Mouse (Mus musculus) fat pad, adult 2 months (tissue): ENCODE data around the gene Arhgef18.

Source experiments
- DNase-seq: peaks from one replicate; pipeline ENCODE4 v3.0.0-alpha.2; 2011; ENCODE audit warnings: low read depth, low spot score; ENCODE audit errors: extremely low read depth

Arhgef18 gene

GRCm38 (mm10) chr8:3450670-3451069, 57.9 kb downstream of the Arhgef18 start:
- DNase-seq = no peak

- no peak for DNase-seq
These were observed 59.2 kb downstream of the Arhgef18 start for GRCm38 (mm10) chr8:3451992-3452391.

DNA sequence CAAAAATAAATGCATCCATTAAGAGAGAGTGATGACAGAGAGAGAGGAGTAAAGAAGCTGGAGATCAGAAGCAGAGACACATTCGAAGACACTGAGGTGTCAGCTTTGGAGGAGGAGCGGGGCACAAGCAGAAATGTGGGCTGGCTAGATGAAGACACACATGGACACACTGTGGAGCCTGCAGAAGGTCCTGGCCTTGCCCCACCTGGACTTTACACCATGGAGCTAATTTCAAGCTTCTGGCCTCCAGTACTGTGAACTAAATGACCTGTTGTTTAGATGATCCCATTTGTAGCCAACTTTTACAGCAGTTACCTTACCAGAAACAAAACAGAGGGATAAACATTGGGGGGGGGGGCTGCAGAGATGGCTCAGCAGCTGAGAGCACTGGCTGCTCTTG, 70.4 kb downstream of the Arhgef18 start:
- no peak for DNase-seq

DNA sequence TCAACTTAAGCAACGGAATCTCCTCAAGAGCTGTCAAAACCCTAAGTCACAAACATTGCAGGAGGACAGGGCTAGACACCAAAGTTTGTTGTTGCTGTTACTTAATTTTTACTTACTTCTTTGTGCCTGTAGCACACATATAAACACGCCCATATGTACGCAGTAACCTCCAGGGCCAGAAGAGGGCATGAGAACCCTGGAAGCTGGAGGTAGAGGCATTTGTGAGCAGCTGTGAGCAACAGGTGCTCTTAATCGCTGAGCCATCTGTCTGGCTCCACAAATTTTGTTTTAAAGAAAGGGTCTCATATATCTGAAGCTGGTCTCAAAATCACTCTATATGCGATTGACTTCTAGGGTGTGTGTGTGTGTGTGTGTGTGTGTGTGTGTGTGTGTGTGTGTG, 71.5 kb downstream of the Arhgef18 start:
- DNase-seq = no peak

- DNase-seq = peak; percentile 80
These were observed 74.4 kb downstream of the Arhgef18 start, which contains the start of gene Pex11g for GRCm38 (mm10) chr8:3467006-3467885. TSS of gene Pex11g (minus strand) at chr8:3467680.

GRCm38 (mm10) chr8:3467886-3468545, 75.2 kb downstream of the Arhgef18 start:
- DNase-seq = no peak

GRCm38 (mm10) chr8:3468838-3469237, 76.0 kb downstream of the Arhgef18 start:
- no peak for DNase-seq

DNA sequence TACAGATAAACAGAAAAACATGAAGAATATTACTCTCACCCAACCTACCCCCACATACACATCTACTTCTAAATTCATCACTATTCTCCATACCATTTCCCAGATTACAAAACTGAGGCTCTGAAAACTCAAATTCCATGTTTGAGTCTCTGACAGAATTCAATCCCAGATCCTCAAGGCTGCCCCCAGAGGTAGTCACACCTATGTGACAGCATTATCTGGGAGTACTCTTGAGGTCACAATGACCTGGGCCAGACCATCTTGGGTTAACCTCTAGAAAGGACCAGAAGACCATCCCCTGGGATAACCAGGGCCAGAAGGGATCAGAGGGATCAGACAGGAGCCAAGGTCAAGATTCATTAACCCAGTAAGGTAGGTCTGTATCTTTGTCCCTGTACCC, 77.8 kb downstream of the Arhgef18 start, which contains the start of gene Tex45:
Gene Tex45, plus strand, starts transcription at position 301 of the 400 bp plus-strand sequence.
- DNase-seq = no peak

DNA sequence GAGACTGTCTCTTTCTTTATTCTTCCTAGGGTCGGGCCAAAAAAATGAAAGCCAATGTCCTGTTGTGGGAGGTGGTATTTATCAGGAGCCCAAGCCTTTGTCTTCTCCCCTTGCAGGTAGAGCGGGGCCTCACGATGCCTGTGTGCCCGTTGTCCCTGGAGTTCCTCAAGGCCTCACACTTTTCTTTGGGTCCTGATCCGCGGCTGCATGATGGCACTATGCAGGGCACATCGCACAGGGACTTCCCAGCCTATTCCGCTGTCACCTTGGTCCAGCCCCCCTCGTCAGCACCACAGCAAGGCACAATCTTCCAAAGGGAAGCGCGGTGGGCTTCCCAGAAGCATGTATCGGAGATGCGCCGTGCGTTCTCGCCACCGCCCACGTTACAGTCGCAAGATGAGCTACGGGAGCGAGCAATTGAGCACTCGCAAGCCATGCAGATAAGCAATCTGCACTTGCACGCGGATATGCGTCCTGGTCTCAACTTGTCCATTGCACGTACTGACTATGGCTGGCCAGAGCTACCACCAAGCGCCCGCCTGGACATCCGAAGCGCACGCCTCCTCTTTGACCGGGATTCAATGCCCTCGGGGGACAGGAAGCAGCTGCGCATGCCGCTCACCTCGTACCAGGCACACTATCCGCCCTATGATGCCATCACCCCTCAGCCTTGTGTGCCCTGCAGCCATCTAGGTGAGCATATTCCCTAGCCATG, 83.1 kb downstream of the Arhgef18 start:
- DNase-seq = no peak

DNA sequence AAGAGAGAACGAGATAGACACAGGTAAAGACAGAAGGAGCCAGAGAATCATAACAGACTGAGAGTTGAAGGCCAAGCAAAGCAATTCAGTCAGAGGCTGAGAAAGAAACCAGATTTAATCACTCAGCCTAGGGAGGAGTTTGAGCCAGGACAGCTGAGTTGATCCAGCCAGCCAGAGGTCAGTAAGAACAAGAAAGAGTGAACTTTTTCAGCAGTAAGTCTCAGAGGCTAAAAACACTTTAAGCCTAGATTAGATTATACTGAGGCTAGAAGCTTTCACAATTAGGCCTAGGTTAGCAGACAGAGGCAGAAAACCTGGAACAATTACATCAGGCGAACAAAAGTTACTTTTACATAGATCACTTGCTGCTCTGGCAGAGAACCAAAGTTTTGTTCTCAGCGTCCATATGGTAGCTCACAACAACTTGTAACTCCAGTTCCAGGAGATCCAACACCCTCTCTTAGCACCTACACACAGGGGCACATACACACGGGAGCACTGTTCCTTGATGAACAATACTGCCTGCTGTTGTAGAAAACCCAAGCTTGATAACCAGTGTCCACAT, 87.5 kb downstream of the Arhgef18 start:
- peak; percentile 78 for DNase-seq

GRCm38 (mm10) chr8:3481605-3482004, 88.8 kb downstream of the Arhgef18 start:
- DNase-seq = no peak

GRCm38 (mm10) chr8:3482240-3482740, 89.5 kb downstream of the Arhgef18 start:
- no peak for DNase-seq

GRCm38 (mm10) chr8:3483546-3483945, 90.7 kb downstream of the Arhgef18 start:
- DNase-seq = no peak

DNA sequence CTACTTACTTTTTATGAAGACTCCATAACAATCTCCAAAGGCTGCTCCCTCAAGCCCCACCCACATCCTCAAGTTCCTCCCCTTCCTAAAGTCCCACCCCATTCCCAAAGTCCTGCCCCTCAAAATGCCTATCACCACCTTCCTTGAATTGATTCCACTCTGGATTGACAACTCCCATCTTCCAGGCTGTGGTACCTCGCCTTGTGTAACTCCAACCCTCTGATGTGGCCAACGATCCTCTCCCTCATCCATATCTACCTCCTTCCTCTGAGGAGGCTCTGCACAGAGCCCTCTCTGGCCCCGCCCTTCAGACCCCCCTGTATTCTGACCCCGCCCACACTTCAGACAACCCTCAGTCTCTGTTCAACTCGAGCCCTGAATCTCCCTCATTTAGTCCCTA, 92.4 kb downstream of the Arhgef18 start:
- no peak for DNase-seq

DNA sequence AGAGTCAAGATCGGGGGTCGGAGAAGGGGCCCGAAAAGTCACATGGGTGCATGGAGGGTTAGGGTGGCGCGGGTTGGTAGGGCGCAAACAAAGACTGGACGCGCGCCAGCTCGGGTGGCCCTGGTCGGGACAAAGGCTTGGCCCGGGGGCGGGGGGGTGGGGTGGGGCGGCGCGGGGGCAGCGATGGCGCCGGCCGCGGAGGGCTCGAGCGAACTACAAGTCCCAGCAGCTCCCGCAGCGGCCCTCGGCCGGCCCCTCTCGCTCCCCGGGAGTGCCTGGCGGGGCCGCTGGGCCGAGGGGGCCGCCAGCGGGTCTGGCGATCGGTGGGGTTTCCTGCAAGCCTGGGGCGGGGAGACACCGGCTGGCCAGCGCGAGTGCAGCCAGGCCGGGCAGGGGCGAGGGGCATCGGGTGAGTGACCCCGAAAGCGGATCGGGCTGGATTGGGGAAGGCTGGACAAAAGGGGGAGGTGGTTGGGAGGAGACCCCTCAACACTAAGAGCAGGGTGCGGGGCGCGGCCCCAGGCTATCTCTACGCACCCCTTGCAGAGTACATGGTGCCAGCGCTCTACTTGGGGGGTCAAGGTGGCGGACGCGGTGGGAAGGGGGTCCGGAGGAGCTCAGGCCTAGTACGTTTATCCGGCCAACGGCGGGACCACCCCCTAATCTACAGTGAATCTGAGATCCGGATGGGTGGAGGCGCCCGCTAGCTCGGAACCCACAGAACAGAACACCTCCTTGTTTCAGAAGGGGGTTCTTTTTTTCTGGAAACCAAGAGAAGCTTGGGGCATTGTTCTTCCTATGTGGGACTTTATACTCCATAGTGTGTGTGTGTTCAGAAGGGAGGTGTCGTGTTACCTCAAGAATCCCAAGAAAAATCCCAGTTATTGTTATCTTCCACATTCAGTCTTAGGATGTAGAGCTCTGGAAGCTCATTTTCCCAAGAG, 100.4 kb downstream of the Arhgef18 start, which contains the start of gene Zfp358:
Gene Zfp358, plus strand, starts transcription at position 238 of the 944 bp plus-strand sequence.
- no peak for DNase-seq

DNA sequence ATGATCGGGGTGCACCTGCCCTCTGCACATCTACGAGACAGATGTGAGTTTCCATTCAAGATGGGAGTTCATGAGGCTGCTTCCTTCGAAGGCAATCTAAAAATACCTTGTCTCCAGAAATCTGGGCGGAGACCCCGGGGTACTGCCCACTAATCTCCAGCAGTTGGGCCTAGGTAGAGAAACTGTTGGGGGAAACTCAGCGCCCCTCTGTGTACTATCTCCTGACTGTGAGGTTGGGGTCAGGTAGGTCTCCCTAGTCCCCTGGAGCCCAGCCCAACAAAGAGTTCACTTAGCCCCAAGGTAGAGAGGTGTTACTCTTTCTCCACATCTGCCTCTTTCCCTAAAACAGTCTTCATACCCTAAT, 101.0 kb downstream of the Arhgef18 start:
- DNase-seq = no peak

GRCm38 (mm10) chr8:3495578-3496427, 103.0 kb downstream of the Arhgef18 start:
- no peak for DNase-seq

DNA sequence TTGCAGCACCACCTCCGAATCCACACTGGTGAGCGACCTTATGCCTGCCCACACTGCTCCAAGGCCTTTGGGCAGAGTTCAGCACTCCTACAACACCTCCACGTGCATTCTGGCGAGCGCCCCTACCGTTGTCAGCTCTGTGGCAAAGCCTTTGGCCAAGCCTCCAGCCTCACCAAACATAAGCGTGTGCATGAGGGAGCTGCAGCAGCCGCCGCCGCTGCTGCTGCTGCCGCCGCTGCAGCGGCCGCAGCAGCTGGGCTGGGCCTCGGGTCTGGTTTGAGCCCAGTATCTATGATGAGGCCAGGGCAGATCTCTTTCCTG, 103.6 kb downstream of the Arhgef18 start:
- DNase-seq = no peak

DNA sequence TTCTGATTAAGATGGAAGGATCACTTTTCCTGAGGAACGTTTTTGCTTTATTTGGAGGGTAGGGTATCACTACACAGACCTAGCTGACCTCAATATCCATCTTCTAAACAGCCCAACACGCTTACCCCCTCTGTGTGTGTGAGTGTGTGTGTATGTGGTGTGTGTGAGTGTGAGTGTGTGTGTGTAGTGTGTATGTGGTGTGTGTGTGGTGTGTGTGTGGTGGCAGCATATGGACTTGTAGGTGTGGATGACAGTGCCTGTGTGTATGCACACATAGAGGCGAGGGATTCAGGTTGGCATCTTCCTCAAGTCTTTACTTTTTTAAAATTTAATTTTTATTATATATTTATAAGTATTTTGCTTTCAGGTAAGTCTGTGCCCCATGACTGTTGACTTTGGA, 105.8 kb downstream of the Arhgef18 start:
- no peak for DNase-seq
